Mouse (Mus musculus): ENCODE results near the gene Rell1.
A peak's percentile ranks its signal among the peaks of the same experiment; 100 is the strongest.

Rell1 gene

GRCm38 (mm10) chr5:63935581-63935980 lies 33.1 kb downstream of the Rell1 start:
- H3K27me3 ChIP-seq (ENCODE audit: control insufficient read depth, insufficient read depth, low read length, poor library complexity, severe bottlenecking): no peaks in the 10 kb centered on the region

GRCm38 (mm10) chr5:63932829-63933228 lies 35.9 kb downstream of the Rell1 start:
- Histone ChIP-seq H3K36me3 (ENCODE audit: control insufficient read depth, insufficient read depth, low read length, poor library complexity, severe bottlenecking) (peaks cover 2% of the 10 kb centered on the region; the same call in 1 of the 2 replicates), H3K27me3 (ENCODE audit: control insufficient read depth, insufficient read depth, low read length, poor library complexity, severe bottlenecking) (no peaks in the 10 kb centered on the region)
- no peak for DNase-seq (ENCODE audit: low read depth, low spot score)

More at GRCm38 (mm10) chr5:63935581-63935980, 33.1 kb downstream of the Rell1 start:
- H3K36me3 ChIP-seq (ENCODE audit: control insufficient read depth, insufficient read depth, low read length, poor library complexity, severe bottlenecking): peaks cover 2% of the 10 kb centered on the region; the same call in 1 of the 2 replicates
- no peak for DNase-seq (ENCODE audit: low read depth, low spot score)

- Histone ChIP-seq H3K27me3 (ENCODE audit: control insufficient read depth, insufficient read depth, low read length, poor library complexity, severe bottlenecking) (no peaks in the 10 kb centered on the region), H3K36me3 (ENCODE audit: control insufficient read depth, insufficient read depth, low read length, poor library complexity, severe bottlenecking) (peaks cover 2% of the 10 kb centered on the region)
- DNase-seq (ENCODE audit: low read depth, low spot score): no peak
These were observed 37.8 kb downstream of the Rell1 start for GRCm38 (mm10) chr5:63930824-63931358.

DNA sequence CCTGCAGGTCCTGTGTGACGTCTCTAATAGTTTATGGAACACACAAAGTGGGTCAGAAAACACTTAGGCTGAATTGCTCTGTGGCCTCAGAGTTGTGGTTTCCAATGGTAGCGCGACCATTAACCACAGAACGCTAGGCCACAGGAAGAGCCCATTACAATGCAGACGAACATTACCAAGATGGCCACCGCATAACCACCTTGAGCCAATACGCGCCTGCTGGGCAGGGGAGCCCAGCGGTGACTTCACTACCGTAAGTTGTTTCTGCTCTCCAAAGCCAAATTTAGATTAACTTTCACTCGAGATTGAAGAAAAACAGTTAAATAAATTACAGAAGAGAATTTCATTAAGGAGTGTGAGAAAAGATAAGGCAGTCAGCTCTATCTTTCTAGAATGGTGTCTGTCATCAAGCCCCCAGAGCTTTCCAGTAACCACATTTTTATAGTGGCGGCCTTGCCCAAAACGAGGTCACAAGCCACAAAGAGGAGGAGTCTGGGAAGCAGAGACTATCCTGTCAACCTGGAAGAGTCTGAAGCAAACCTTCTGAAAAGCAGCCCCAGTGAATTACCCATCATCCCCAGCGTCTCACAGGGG lies 43.6 kb downstream of the Rell1 start:
- DNase-seq (ENCODE audit: low read depth, low spot score): no peak
- Histone ChIP-seq H3K36me3 (ENCODE audit: control insufficient read depth, insufficient read depth, low read length, poor library complexity, severe bottlenecking) (no peaks in the 10 kb centered on the region; the same call in none of the 2 replicates), H3K27me3 (ENCODE audit: control insufficient read depth, insufficient read depth, low read length, poor library complexity, severe bottlenecking) (no peaks in the 10 kb centered on the region)

DNA sequence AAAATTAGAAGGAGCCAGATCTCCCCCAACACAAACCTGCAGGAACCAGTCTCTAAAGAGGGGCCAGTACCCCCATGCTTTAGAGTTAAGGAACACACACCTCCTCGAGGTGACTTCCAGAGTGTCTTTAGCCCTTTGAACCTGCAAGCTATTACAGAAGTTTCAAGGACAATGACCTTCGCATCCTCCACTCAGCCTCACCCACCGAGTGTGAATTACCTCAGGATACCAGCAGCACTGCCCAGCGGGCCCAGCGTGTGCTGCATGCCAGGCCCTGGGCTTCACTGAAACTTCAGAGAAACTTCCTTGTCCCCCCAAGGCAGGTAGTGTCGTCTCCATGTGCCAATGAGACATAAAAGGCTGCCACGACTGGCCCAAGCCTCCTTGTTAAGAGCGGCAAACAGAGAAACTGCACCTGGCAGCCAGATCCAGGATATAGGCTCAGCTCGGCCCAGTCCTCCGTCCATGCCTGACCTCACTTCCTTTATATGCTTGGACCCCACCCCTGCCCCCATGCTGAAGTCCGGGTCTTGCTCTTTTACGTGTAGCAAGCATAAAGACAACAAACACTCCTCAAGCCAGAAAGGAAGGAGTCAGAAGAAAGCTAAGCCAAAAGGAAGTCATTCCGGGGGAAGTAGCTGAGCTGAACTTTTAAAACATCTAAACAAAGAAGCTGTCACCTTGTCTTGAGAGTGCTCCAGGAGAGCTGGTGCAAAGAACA lies 45.2 kb downstream of the Rell1 start:
- Histone ChIP-seq H3K36me3 (ENCODE audit: control insufficient read depth, insufficient read depth, low read length, poor library complexity, severe bottlenecking) (peaks cover 2% of the 10 kb centered on the region), H3K27me3 (ENCODE audit: control insufficient read depth, insufficient read depth, low read length, poor library complexity, severe bottlenecking) (no peaks in the 10 kb centered on the region)
- DNase-seq (ENCODE audit: low read depth, low spot score): no peak

DNA sequence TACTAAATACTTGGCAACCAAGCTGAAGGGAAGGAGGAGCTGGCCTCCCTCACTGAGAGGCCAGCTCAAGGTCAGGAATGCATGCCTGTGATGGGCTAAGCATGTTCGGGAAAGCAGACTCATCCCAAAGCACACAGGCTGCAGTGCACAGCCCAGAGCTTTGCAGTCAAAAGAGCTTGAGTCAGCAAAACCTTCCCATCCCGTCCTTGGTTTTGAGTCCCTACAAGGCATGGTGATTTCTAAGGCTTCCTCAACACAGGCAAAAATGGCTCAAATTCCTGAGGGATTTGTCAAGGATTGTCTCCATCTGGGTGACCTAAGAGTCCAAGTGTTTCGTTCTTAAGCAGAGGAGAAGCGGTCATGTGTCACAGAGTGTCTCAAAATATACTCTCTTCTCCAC lies 50.5 kb downstream of the Rell1 start:
- no peak for DNase-seq (ENCODE audit: low read depth, low spot score)
- Histone ChIP-seq H3K36me3 (ENCODE audit: control insufficient read depth, insufficient read depth, low read length, poor library complexity, severe bottlenecking) (peaks cover 5% of the 10 kb centered on the region; the same call in 1 of the 2 replicates), H3K27me3 (ENCODE audit: control insufficient read depth, insufficient read depth, low read length, poor library complexity, severe bottlenecking) (no peaks in the 10 kb centered on the region)

DNA sequence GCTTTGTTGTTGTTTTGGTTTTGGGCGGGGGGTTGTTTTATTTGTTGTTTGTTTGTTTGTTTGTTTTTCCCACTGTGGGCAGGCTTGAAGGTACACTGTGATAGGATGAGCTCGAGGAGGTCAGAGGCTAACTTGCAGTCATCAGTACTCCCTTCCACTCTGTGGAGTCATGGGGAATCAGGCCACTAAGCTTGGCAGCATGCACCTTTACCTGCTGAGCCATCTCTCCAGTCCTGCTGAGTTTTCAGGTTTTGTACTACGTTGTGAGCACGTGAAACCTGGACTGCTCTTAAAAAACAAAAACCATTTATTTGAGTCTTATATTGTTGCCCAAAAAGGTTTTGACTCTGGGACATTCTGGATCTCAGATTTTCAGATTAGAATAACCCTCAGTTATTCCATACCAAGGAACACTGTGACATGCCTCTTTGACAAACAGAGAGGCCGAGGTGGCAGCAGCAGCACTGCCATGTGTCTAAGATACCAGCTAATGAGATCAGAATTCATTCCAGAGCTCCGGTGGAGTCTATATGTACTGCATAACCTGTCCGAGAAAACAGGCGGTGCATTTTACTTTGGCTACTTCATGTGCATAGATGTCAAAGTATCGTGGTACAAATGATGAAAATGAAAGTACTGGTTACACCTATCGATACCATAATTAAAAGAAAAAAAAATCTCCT lies 52.1 kb downstream of the Rell1 start:
- no peak for DNase-seq (ENCODE audit: low read depth, low spot score)
- H3K27me3 ChIP-seq (ENCODE audit: control insufficient read depth, insufficient read depth, low read length, poor library complexity, severe bottlenecking): no peaks in the 10 kb centered on the region
- H3K36me3 ChIP-seq (ENCODE audit: control insufficient read depth, insufficient read depth, low read length, poor library complexity, severe bottlenecking): peaks cover 5% of the 10 kb centered on the region

GRCm38 (mm10) chr5:63914896-63915295 lies 53.8 kb downstream of the Rell1 start:
- Histone ChIP-seq H3K27me3 (ENCODE audit: control insufficient read depth, insufficient read depth, low read length, poor library complexity, severe bottlenecking) (no peaks in the 10 kb centered on the region), H3K36me3 (ENCODE audit: control insufficient read depth, insufficient read depth, low read length, poor library complexity, severe bottlenecking) (peaks cover 5% of the 10 kb centered on the region)
- no peak for DNase-seq (ENCODE audit: low read depth, low spot score)

GRCm38 (mm10) chr5:63910171-63910960 lies 58.3 kb downstream of the Rell1 start:
- no peak for DNase-seq (ENCODE audit: low read depth, low spot score)
- H3K27me3 ChIP-seq (ENCODE audit: control insufficient read depth, insufficient read depth, low read length, poor library complexity, severe bottlenecking): no peaks in the 10 kb centered on the region
- peaks cover 3% of the 10 kb centered on the region for H3K36me3 ChIP-seq (ENCODE audit: control insufficient read depth, insufficient read depth, low read length, poor library complexity, severe bottlenecking)

DNA sequence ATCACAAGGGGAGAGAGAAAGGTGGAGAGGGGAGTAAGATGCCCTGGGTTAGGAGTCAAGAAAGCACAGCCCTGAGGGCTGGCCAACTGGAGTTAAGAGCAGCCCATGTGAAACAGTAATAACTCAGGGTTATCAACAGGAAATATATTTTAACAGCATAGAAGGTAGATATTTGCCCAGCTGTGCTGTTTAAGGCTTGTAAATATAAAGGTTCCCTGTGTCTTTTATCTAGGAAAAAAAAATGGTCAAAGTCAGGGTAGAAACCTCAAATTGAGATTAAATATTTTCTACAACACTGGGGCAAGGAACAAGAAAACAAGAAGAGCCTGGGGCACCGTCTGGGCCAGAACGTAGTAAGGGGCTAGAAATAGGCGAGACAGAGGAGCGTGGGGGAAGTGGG lies 61.2 kb downstream of the Rell1 start:
- no peak for DNase-seq (ENCODE audit: low read depth, low spot score)
- no peaks in the 10 kb centered on the region for H3K36me3 ChIP-seq (ENCODE audit: control insufficient read depth, insufficient read depth, low read length, poor library complexity, severe bottlenecking)
- no peaks in the 10 kb centered on the region for H3K27me3 ChIP-seq (ENCODE audit: control insufficient read depth, insufficient read depth, low read length, poor library complexity, severe bottlenecking)

- DNase-seq (ENCODE audit: low read depth, low spot score): peak; percentile 91
- no peaks in the 10 kb centered on the region for H3K36me3 ChIP-seq (ENCODE audit: control insufficient read depth, insufficient read depth, low read length, poor library complexity, severe bottlenecking)
- no peaks in the 10 kb centered on the region for H3K27me3 ChIP-seq (ENCODE audit: control insufficient read depth, insufficient read depth, low read length, poor library complexity, severe bottlenecking)
These were observed 62.3 kb downstream of the Rell1 start for GRCm38 (mm10) chr5:63906149-63907093.

DNA sequence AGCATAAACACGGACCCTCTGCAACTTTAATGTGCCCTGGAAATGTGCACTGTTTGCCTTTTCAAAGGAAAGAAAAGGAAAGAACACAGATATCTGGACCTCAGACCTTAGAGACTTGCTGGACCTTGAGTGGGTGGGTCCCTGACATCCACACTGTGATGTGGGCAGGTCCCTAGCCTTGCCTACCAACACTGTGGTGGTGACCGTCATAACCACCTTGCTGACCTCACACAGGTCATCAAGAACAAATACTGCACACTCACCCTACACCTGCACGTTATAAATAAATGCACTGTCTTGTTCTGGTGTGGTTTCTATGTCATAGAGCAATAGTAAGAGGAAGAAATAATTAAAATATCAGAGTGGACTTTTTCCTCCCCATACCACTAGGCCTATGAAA lies 65.4 kb downstream of the Rell1 start:
- Histone ChIP-seq H3K36me3 (ENCODE audit: control insufficient read depth, insufficient read depth, low read length, poor library complexity, severe bottlenecking) (no peaks in the 10 kb centered on the region), H3K27me3 (ENCODE audit: control insufficient read depth, insufficient read depth, low read length, poor library complexity, severe bottlenecking) (no peaks in the 10 kb centered on the region)
- DNase-seq (ENCODE audit: low read depth, low spot score): no peak

DNA sequence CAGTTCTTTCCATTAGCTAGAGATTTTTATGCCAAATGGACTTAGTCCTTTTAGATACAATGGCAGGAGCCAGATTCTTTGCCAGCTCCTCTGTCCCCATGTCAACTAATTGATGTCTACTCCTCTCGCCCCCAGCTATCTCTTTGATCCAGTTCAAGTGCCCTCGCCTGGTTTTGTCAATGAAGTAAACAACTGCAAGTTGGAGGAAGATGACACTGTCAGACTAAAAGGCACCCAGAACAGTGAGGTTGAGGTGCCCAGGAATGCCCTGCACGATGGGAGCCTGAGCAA lies 70.9 kb downstream of the Rell1 start:
- no peaks in the 10 kb centered on the region for H3K36me3 ChIP-seq (ENCODE audit: control insufficient read depth, insufficient read depth, low read length, poor library complexity, severe bottlenecking)
- no peak for DNase-seq (ENCODE audit: low read depth, low spot score)
- H3K27me3 ChIP-seq (ENCODE audit: control insufficient read depth, insufficient read depth, low read length, poor library complexity, severe bottlenecking): no peaks in the 10 kb centered on the region
